Mouse (Mus musculus): ENCODE results near the gene Ccdc69. TPM values are rescaled to one million over a fixed set of nuclear protein-coding genes. Genes with fewer than 3 reads are reported as not detected.
"Not testable (repeated sequence)": the region's sequence is repeated elsewhere in the genome, so short reads cannot be mapped to it uniquely, and the experiment has no call there.

The Ccdc69 gene
- polyA plus RNA-seq (2015; fragmentation: Nextera tagmentation; extraction: Ambion mirVana) = 0.32 and 0.34 TPM in 2 replicates

DNA sequence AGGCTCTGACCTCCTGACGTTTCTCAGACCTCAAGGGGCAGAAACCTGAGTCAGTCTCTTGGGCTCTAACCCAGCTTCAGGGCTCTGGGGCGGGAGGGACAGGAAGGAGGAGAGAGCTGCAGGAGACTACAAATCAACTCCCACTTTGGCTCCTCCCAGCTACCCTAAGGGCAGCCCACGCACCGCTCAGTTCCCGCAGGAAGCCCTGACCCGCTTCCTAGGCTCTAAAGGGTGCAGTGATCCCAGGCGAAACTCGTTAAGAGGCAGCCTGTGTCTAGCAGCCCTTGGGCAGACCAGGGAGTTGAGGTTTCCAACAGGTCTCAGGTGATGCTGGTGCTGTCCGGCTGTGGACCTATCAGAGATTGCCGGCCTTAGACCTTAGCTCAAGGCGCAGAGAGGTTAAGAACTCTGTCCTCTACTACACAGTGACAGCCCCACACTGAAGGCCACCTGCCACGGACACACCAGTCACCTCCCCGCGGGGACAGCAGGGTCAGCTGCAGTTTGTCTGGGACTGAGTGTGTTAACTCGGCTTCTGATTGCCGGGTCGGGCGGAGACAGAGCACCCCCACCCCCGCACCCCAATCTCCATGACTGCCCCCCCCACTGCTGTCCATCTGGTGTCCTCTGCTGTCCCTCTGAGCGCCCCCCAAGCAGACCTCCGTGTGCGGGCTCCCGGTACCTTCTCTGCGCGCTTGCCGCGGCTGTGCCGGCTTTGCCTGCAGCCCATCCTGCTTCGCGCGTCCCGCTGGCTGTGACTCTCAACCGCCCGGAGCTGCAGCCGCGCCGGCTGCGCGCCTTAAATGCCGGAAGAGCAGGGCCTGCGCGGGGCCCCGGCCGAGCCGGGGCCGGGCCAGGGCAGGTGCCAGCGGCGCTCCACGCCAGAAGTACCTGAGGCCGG, at the start of gene Ccdc69:
Gene Ccdc69 (minus strand): TSS at position 801 of the 901 bp plus-strand sequence.
- Histone ChIP-seq H3K4me2 (replicated peaks) (peak within 1 kb of the TSS; percentile 92), H3K27me3 (peaks cover 4% of the 10 kb centered on the region; the same call in 1 of the 2 replicates), H3K9ac (replicated peaks) (peak within 1 kb of the TSS; percentile 51), H3K4me3 (peak within 1 kb of the TSS; percentile 46), H3K9me3 (no peaks in the 10 kb centered on the region), H3K4me1 (peaks cover 28% of the 10 kb centered on the region), H3K36me3 (no peaks in the 10 kb centered on the region), H3K27ac (replicated peaks) (no peak within 1 kb of the TSS)
- ATAC-seq (replicated peaks) = peak; percentile 75
- under 1% methylated on average over 50 of the region's 50 CpGs for WGBS

GRCm38 (mm10) chr11:55126663-55127062, 48.7 kb upstream of the Ccdc69 start:
- Histone ChIP-seq H3K27ac (replicated peaks) (no peak overlapping the region), H3K4me2 (replicated peaks) (no peak overlapping the region), H3K9me3 (no peaks in the 10 kb centered on the region), H3K27me3 (no peaks in the 10 kb centered on the region), H3K36me3 (no peaks in the 10 kb centered on the region), H3K4me3 (no peak overlapping the region), H3K9ac (replicated peaks) (no peak overlapping the region), H3K4me1 (no peaks in the 10 kb centered on the region)
- no peak for ATAC-seq (replicated peaks)
- 90% methylated on average over 3 of the region's 3 CpGs for WGBS

- H3K27me3 ChIP-seq = no peaks in the 10 kb centered on the region
- no peak overlapping the region for H3K9ac ChIP-seq (replicated peaks)
- WGBS = 81% methylated on average over 1 of the region's 1 CpGs
- H3K4me2 ChIP-seq (replicated peaks) = no peak overlapping the region
- no peak for ATAC-seq (replicated peaks)
- no peak overlapping the region for H3K27ac ChIP-seq (replicated peaks)
- H3K36me3 ChIP-seq = no peaks in the 10 kb centered on the region
- no peaks in the 10 kb centered on the region for H3K9me3 ChIP-seq
- no peak overlapping the region for H3K4me3 ChIP-seq
- H3K4me1 ChIP-seq = no peaks in the 10 kb centered on the region
These were observed 43.5 kb upstream of the Ccdc69 start for GRCm38 (mm10) chr11:55121430-55121829.

DNA sequence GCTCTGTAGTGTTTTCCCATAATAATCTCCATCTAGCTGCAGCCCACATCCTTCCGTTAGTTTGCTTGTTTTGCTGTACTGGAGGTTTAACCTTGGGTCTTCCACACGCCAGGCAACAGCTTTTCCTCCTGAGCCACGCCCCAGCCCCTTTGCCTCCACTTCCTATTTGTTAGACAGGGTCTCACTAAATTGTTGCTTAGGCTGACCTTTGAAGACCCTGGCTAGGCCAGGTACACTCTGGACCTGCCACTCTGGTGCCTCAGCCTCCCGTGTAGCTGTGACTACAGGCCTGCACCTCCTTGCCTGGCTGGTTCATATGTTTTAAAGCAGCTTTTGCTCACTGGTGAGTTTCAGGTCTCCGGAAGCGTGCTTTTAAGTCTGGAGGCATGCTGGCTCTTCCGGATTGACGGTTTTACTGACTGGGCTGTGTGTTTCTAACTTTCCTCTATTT, 42.9 kb upstream of the Ccdc69 start:
- Histone ChIP-seq H3K9me3 (no peaks in the 10 kb centered on the region), H3K27me3 (no peaks in the 10 kb centered on the region), H3K27ac (replicated peaks) (0 out of 2 replicates have a peak overlapping the region, but pooled peaks have one; percentile 8), H3K4me3 (no peak overlapping the region), H3K36me3 (no peaks in the 10 kb centered on the region), H3K4me1 (no peaks in the 10 kb centered on the region), H3K9ac (replicated peaks) (no peak overlapping the region), H3K4me2 (replicated peaks) (no peak overlapping the region)
- 77% methylated on average over 8 of the region's 8 CpGs for WGBS
- ATAC-seq (replicated peaks) = no peak

DNA sequence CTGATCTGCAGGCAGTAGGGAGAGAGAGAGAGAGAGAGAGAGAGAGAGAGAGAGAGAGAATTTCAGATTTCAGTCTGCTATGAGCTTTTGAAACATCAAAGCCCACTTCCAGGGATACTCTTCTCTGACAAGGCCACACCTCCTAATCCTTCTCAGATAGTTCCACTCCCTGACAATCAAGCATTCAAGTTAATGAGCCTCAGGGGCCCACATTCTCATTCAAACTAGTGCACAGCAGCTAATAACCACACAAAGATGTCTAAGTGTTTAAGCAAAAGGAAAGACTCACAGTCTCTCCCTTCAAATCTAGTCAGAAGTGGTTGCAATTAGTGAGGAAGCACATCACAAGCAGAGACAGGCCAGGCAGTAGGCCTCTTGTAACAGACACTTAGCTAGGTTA, 42.3 kb upstream of the Ccdc69 start:
- Histone ChIP-seq H3K27me3 (no peaks in the 10 kb centered on the region), H3K4me2 (replicated peaks) (no peak overlapping the region), H3K4me3 (no peak overlapping the region), H3K36me3 (no peaks in the 10 kb centered on the region), H3K9me3 (no peaks in the 10 kb centered on the region), H3K9ac (replicated peaks) (no peak overlapping the region), H3K4me1 (no peaks in the 10 kb centered on the region), H3K27ac (replicated peaks) (no peak overlapping the region)
- no peak for ATAC-seq (replicated peaks)

GRCm38 (mm10) chr11:55117031-55117430, 39.1 kb upstream of the Ccdc69 start:
- Histone ChIP-seq H3K27me3 (no peaks in the 10 kb centered on the region), H3K9me3 (no peaks in the 10 kb centered on the region), H3K36me3 (no peaks in the 10 kb centered on the region), H3K27ac (replicated peaks) (no peak overlapping the region), H3K4me3 (no peak overlapping the region), H3K9ac (replicated peaks) (no peak overlapping the region), H3K4me1 (no peaks in the 10 kb centered on the region), H3K4me2 (replicated peaks) (no peak overlapping the region)
- 92% methylated on average over 2 of the region's 2 CpGs for WGBS
- ATAC-seq (replicated peaks) = no peak

GRCm38 (mm10) chr11:55116004-55116403, 38.1 kb upstream of the Ccdc69 start:
- no peak for ATAC-seq (replicated peaks)
- Histone ChIP-seq H3K9ac (replicated peaks) (no peak overlapping the region), H3K4me3 (no peak overlapping the region), H3K27me3 (no peaks in the 10 kb centered on the region), H3K36me3 (no peaks in the 10 kb centered on the region), H3K4me1 (no peaks in the 10 kb centered on the region), H3K4me2 (replicated peaks) (no peak overlapping the region), H3K27ac (replicated peaks) (no peak overlapping the region), H3K9me3 (no peaks in the 10 kb centered on the region)
- 98% methylated on average over 3 of the region's 3 CpGs for WGBS

DNA sequence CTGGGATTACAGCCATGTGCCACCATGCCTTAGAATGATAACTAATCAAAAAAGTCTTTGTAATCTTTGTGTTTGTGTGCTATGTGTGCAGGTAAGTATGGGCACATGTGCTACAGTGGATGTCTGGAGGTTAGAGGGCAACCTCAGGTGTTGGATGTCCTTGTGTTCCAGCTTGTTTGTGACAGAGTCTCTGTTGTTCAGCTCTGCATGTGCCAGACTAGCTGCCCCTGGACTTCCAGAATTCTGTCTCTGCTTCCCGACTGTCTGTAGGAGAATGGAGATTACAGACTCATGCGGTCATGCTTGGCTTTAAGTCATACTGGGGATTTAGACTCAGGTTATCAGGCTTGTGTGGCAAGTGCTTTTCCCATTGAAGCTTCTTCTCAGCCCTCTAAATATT, 36.4 kb upstream of the Ccdc69 start:
- Histone ChIP-seq H3K27ac (replicated peaks) (no peak overlapping the region), H3K36me3 (peaks cover 2% of the 10 kb centered on the region; the same call in 1 of the 2 replicates), H3K4me2 (replicated peaks) (no peak overlapping the region), H3K4me3 (no peak overlapping the region), H3K27me3 (no peaks in the 10 kb centered on the region), H3K4me1 (no peaks in the 10 kb centered on the region), H3K9me3 (no peaks in the 10 kb centered on the region), H3K9ac (replicated peaks) (no peak overlapping the region)
- 64% methylated on average over 2 of the region's 2 CpGs for WGBS
- no peak for ATAC-seq (replicated peaks)

DNA sequence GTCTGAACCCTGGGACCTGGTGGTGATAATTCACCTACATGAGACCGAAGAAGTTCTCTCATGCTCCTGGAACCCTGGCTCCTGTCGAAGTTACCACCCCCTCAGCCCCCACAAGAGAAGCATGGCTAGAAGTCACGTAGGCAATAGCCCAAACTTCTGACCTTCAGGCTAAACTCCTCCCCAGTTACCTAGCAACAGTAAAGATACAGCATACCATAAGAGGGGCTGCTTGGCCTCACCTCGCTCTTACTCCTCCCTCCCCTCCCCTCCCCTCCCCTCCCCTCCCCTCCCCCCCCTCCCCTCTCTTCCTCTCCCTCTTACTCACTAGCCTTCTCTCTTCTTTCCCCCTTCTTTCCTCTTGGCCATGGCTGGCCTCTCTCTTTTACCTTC, 35.9 kb upstream of the Ccdc69 start:
- ATAC-seq (replicated peaks); H3K4me3 ChIP-seq; H3K9ac ChIP-seq (replicated peaks); H3K9me3 ChIP-seq; H3K27ac ChIP-seq (replicated peaks); H3K36me3 ChIP-seq; H3K4me1 ChIP-seq; H3K27me3 ChIP-seq; H3K4me2 ChIP-seq (replicated peaks): not testable (repeated sequence)
- WGBS = 66% methylated on average over 4 of the region's 4 CpGs

- 64% methylated on average over 7 of the region's 7 CpGs for WGBS
- H3K27me3 ChIP-seq = no peaks in the 10 kb centered on the region
- no peak overlapping the region for H3K4me2 ChIP-seq (replicated peaks)
- no peak overlapping the region for H3K4me3 ChIP-seq
- no peak for ATAC-seq (replicated peaks)
- no peak overlapping the region for H3K9ac ChIP-seq (replicated peaks)
- H3K9me3 ChIP-seq = no peaks in the 10 kb centered on the region
- H3K27ac ChIP-seq (replicated peaks) = no peak overlapping the region
- no peaks in the 10 kb centered on the region for H3K4me1 ChIP-seq
- H3K36me3 ChIP-seq = peaks cover 3% of the 10 kb centered on the region; the same call in 1 of the 2 replicates
These were observed 35.4 kb upstream of the Ccdc69 start for GRCm38 (mm10) chr11:55113209-55113860.

GRCm38 (mm10) chr11:55110566-55111169, 32.7 kb upstream of the Ccdc69 start:
- peaks cover 3% of the 10 kb centered on the region; the same call in 1 of the 2 replicates for H3K36me3 ChIP-seq
- no peak overlapping the region for H3K9ac ChIP-seq (replicated peaks)
- 79% methylated on average over 7 of the region's 7 CpGs for WGBS
- no peak overlapping the region for H3K4me3 ChIP-seq
- H3K27ac ChIP-seq (replicated peaks) = no peak overlapping the region
- no peaks in the 10 kb centered on the region for H3K27me3 ChIP-seq
- H3K4me1 ChIP-seq = no peaks in the 10 kb centered on the region
- no peaks in the 10 kb centered on the region for H3K9me3 ChIP-seq
- no peak for ATAC-seq (replicated peaks)
- H3K4me2 ChIP-seq (replicated peaks) = no peak overlapping the region

Data from forebrain, embryonic 15.5 days (tissue).